Mouse (Mus musculus) G1E (cell line): ENCODE measurements around the gene Plcb4.

Experiments
- CTCF ChIP-seq: IDR thresholded peaks from 2 replicates; pipeline ENCODE4 v1.5.1; 2012; ENCODE audit warnings: low read depth, low read length, inconsistent platforms, mixed read lengths
- GATA1 ChIP-seq: IDR thresholded peaks from 2 replicates; pipeline ENCODE4 v1.6.1; 2012; ENCODE audit warnings: borderline replicate concordance, low read length, inconsistent platforms, mixed read lengths
- POLR2AphosphoS5 ChIP-seq: IDR thresholded peaks from 2 replicates; pipeline ENCODE4 v1.6.1; 2012; ENCODE audit warnings: low read depth, low read length, inconsistent platforms; ENCODE audit not compliant: insufficient replicate concordance
- TAL1 ChIP-seq: conservative IDR thresholded peaks from 2 replicates; pipeline ENCODE4 v1.6.1; 2012; ENCODE audit warnings: low read depth, low read length, inconsistent platforms, mixed read lengths

DNA sequence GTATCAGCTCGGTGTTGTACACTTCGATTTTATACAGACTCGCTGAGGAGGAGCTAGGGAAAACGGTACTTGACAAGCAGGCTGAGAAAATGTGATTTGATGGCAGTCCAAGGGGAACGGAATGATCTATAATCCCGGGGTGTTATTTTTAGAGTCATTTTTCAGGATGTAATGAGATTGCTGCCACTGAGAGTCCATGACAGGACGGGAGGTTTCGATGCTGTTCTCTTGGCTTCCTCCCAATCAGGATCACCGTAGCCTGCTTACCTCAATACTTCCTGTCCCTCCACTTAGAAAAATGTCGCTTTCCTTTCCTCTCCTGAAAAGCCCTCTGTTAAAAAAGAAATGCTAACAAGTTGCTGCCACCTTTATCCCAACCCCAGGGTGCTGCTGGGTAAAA is 257.1 kb downstream of the Plcb4 start:
- TF ChIP-seq CTCF (no peak), GATA1 (no peak), TAL1 (no peak), POLR2AphosphoS5 (no peak)
